Mouse (Mus musculus): ENCODE results near the gene Aldh3b1. TPM values are rescaled to one million over a fixed set of nuclear protein-coding genes. Genes with fewer than 3 reads are reported as not detected.
A peak's percentile ranks its signal among the peaks of the same experiment; 100 is the strongest.

Gene Aldh3b1
- total RNA-seq, 2 experiments from 2014 or later = 3.5 to 4.4 TPM

GRCm38 (mm10) chr19:3914535-3914934 lies 15.1 kb downstream of the Aldh3b1 start:
- no peak for DNase-seq (ENCODE audit: extremely low spot score in 1 of 2, low spot score in 1 of 2)

- DNase-seq (ENCODE audit: extremely low spot score in 1 of 2, low spot score in 1 of 2) = no peak
These were observed 15.9 kb downstream of the Aldh3b1 start for GRCm38 (mm10) chr19:3913692-3914091.

DNA sequence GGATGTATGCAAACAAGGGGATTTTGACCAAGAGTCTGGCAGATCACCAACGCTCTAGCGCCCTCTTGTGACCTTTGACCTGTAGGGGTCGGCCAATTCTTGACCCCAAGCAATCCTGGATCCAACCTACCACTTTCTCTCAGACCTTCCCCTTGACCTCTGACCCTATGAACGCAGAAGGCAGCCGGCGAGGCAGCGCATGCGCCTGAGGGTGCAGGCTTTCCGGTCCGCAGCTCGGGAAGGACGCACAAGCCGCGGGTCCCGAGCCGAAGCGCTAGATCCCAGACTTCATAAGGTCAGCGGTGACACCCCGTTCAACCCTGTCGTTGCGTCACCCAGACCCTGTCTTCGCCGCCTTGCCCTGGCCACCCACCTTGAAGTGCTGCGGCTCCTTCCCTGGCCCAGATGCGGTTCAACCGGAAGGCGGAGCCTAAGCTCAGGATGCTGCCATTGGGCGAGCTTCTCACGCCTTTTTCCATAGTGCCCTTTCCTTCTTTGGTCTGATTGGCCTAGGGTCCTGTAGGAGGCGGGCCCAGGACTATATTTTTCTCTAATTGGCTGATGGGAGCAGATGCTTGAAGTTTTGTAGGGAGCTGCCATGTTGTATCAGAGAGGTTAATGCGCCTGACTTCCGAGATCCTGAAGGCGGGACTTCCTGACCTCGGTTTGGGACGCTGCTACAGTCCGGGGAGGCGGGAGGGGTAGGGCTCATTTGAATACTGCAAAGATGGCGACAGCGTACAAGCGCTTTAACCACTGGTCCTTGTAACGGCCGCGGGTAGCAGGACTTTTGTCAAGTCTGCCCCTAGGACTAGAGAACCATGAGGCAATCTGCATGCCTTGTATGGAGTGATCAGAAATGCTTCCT lies 17.0 kb downstream of the Aldh3b1 start, which contains the start of gene Ndufs8:
Ndufs8 (minus strand) TSS at position 438 of the 868 bp plus-strand sequence.
- DNase-seq (ENCODE audit: extremely low spot score in 1 of 2, low spot score in 1 of 2) = peak; percentile 71 to 87

GRCm38 (mm10) chr19:3910206-3910605 lies 19.4 kb downstream of the Aldh3b1 start:
- DNase-seq (ENCODE audit: extremely low spot score in 1 of 2, low spot score in 1 of 2) = no peak

DNA sequence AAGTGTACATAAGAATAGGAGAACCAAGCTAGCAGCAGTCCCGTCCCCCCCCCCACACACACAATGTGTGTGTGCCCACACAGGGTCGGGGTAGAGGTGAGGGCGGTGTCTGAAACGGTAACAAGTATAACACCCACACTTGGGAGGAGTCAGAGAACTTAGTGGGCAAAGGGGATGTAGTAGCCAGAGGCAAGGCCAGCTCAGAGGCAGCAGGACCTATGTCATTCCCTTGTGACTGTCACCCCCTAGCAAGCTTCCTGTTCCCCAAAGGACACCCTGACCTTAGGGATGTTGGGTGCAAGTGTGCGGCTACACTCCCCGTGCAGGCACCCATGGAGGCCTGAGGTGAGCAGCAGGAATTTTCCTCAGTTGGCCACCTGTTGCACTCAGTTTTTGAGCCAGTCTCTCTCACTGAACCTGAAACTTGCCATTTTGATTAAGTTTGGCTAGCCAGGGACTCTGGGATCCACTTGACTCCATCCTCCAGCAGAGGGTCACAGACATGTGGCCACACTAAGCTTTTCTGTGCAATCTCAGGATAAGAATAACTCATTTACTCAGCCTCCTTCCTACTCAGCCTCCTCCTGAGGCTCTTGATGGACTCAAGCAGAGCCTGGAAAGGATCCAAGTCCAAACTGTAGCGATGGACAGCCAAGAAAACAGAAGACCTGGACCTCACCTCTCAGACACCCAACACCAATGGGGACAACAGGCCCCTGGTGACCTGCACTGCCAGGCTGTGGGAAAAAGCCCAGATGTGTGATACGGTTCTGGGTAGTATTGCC lies 21.5 kb downstream of the Aldh3b1 start:
- DNase-seq (ENCODE audit: extremely low spot score in 1 of 2, low spot score in 1 of 2) = no peak

GRCm38 (mm10) chr19:3906795-3907786 lies 22.5 kb downstream of the Aldh3b1 start, which contains the start of gene Tcirg1:
Gene Tcirg1, minus strand, starts transcription at chr19:3907133.
- peak; percentile 36 to 41 for DNase-seq (ENCODE audit: extremely low spot score in 1 of 2, low spot score in 1 of 2)

GRCm38 (mm10) chr19:3906326-3906725 lies 23.3 kb downstream of the Aldh3b1 start:
- DNase-seq (ENCODE audit: extremely low spot score in 1 of 2, low spot score in 1 of 2) = no peak

- DNase-seq (ENCODE audit: extremely low spot score in 1 of 2, low spot score in 1 of 2) = no peak
These were observed 24.2 kb downstream of the Aldh3b1 start for GRCm38 (mm10) chr19:3905261-3905969.

GRCm38 (mm10) chr19:3904363-3904675 lies 25.3 kb downstream of the Aldh3b1 start:
- DNase-seq (ENCODE audit: extremely low spot score in 1 of 2, low spot score in 1 of 2) = no peak

GRCm38 (mm10) chr19:3903648-3904362 lies 25.8 kb downstream of the Aldh3b1 start:
- DNase-seq (ENCODE audit: extremely low spot score in 1 of 2, low spot score in 1 of 2) = no peak

DNA sequence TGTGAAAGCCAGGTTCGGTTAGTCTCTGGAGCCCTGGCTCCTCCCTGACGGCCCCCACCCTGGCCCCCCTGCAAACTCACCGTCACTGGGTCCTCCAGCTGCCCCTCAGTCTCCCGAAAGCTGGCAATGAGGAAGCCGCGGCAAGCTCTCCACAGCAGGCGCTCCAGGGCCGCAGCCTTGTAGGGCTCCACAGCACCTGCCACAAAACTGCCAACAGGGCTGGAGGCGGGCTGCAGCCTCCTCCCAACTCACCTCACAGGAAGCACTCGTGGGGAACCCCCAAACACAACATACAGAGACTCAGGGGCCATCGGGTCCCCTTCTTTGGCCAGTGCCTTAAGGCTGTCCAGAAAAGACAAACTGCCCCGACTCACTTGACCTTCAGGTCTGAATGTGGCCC lies 26.6 kb downstream of the Aldh3b1 start:
- no peak for DNase-seq (ENCODE audit: extremely low spot score in 1 of 2, low spot score in 1 of 2)

DNA sequence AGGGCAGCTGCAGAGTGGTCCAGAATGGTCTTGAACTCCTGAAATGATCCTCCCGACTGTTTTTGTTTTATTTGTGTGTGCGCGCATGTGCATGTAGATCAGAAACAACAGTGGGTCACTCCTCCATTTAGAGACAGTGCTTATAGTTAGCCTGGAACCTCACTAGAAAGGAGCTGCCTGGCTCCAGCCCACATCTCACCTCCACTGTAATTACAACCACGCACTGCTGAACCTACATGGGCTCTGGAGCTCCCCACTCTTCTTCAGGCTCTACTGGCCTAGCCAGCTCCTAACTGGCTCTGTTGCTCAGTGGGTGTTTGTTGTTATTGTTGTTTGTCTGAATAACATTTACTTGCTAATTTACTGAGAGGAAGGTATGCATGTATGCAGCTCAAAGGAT lies 30.0 kb downstream of the Aldh3b1 start:
- no peak for DNase-seq (ENCODE audit: extremely low spot score in 1 of 2, low spot score in 1 of 2)

DNA sequence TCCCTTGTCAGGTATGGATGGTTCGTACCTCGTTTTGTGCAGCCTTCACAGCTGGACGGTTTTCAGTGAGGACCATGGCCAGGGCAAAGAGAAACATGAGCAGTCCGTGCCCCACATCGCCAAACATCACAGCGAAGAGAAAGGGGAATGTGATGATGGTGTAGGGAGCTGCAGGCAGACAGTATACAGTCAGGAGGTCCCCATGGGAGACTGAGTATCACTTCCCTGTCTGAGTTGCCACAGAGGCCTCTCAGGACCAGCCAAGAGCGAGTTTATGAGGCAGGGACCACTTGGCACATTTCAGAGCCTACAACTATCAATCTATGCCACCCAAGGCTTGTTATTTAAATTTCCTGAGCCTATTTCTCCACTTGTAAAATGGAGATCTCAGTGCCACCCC lies 30.7 kb downstream of the Aldh3b1 start:
- DNase-seq (ENCODE audit: extremely low spot score in 1 of 2, low spot score in 1 of 2) = no peak

DNA sequence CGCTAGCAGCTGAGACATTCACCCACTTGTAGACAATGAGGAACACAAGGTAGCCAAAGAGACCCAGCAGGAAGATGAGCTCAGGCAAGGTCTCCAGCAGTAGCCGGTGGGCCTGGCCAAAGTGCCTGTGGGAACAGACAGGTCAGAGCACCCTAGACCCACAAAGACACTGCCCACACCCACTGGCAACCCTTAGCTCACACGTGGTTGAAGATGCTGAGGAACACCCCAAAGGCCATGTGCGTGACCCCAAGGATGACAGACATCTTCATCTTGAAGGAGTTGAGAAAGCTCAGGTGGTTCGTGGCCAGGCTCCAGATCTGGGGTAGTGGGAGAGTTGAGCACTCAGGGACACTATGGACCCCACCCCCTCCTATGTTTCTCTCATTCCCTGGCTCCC lies 32.1 kb downstream of the Aldh3b1 start:
- DNase-seq (ENCODE audit: extremely low spot score in 1 of 2, low spot score in 1 of 2) = no peak

DNA sequence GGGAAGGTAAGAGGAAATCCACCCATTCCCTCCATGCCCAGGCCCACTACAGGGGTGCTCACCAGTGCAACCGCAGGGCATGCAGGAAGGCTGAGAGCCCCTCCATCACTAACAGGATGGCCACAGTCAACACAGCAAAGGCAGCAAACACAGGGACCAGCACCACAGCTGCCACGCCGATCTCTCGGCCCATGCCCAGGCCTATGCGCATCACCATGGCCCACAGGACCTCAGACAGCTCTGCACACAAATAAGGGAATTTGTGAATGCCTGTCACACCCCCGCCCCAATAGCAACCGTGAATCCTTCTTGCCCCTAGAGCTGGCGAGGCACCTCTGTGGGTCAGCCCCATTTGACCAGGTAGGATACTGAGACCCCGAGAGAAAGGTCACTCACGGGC lies 33.4 kb downstream of the Aldh3b1 start:
- no peak for DNase-seq (ENCODE audit: extremely low spot score in 1 of 2, low spot score in 1 of 2)

GRCm38 (mm10) chr19:3895171-3895631 lies 34.4 kb downstream of the Aldh3b1 start:
- DNase-seq (ENCODE audit: extremely low spot score in 1 of 2, low spot score in 1 of 2) = peak in 1 of 2 experiments; percentile 22

- DNase-seq (ENCODE audit: extremely low spot score in 1 of 2, low spot score in 1 of 2) = no peak
These were observed 35.3 kb downstream of the Aldh3b1 start for GRCm38 (mm10) chr19:3894294-3894693.

- DNase-seq (ENCODE audit: extremely low spot score in 1 of 2, low spot score in 1 of 2) = no peak
These were observed 36.0 kb downstream of the Aldh3b1 start for GRCm38 (mm10) chr19:3893545-3894116.

DNA sequence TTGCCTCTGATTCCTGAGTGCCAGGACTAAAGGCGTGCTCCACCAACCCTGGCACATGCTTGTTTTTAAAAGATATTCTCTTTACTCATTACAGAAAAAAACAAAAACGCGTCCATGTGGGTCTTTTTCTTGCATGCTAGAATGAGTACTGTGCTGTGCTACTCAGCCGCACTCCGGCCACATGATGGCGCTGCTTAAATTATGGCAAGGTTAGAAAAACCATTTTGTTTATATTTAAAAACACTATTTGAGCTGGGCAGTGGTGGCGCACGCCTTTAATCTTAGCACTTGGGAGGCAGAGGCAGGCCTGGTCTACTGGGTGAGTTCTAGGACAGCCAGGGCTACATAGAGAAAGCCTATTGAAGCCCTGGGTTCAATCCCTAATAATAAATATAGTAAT lies 39.4 kb downstream of the Aldh3b1 start:
- no peak for DNase-seq (ENCODE audit: extremely low spot score in 1 of 2, low spot score in 1 of 2)
